Mouse (Mus musculus): ENCODE data around the gene Xcl1. TPM values are rescaled to one million over a fixed set of nuclear protein-coding genes. Genes with fewer than 3 reads are reported as not detected.

Gene Xcl1
- polyA plus RNA-seq, 1 experiment from 2014 or later = not detected

DNA sequence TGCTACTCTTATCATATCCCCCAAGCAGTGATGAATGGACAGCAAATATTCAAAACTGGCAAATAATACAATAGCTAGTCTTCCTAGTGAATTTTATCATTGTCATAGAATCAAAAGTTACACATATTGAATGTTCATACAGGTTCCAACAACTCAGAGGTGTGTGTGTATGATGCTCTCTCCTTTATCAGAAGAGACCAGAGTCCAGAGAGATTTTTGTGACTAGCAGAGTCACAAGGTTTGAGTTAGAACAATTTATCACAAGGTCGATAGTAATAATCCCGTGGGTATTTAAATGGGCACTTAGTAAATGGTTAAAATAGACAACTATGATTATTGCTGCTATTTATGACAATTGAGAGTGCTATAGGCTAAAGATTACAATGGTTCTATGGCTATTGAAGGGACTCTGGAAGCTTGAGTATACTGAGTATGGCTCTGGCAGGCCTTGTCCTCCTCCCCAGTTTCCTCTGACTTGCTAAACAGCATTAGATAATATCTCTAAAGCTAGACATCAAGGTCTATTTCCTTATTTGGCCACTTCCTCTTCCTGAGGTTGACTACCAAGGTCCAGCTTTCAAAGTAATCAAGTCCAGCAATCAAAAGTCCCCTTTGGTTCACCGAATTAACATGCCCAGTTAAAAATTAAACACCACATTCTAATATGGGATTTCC is 21.5 kb upstream of the Xcl1 start:
- H3K9me3 ChIP-seq (replicated peaks) = no peaks in the 10 kb centered on the region
- WGBS = 83% methylated on average over 3 of the region's 3 CpGs
- H3K36me3 ChIP-seq = no peaks in the 10 kb centered on the region
- no peak overlapping the region for H3K9ac ChIP-seq
- H3K4me3 ChIP-seq (replicated peaks) = no peak overlapping the region
- no peaks in the 10 kb centered on the region for H3K4me1 ChIP-seq
- H3K27me3 ChIP-seq = no peaks in the 10 kb centered on the region
- ATAC-seq (replicated peaks; ENCODE audit: low FRiP score) = no peak
- H3K27ac ChIP-seq = no peak overlapping the region
- no peak overlapping the region for H3K4me2 ChIP-seq

DNA sequence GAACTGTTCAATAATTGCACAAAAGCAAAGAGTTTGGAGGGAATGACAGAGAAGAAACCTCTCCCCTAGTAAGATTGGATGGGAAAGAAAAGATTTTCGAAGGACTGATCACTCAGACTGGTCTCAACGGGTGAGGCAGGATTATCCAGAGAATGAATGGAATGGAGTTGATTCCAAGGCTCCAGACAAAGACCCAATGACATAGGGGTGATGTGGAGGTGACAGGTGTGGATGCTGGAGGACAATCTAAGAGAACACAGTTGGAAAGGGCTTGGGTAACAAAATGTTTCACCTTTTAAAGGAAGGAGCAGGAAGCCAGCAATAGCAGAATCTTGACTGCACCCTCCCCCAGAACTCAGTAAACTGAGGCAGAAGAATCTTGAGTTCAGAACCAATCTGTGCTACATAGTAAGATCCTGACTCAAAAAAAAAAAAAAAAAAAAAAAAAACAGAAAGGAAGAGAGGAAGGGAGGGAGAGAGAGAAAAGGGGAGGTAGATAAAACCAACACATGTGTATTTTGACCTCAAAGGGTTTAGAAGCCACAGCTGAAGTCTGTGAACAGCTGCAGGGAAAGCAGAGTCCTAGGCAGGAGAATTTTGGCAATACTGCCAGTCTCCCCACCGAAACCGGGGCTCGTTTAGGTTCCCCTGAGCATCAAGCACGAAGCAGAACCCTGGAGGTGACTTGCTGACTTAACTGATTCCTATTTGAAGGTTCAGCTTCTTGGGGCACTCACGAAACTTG is 20.3 kb upstream of the Xcl1 start:
- Histone ChIP-seq H3K9me3 (replicated peaks) (no peaks in the 10 kb centered on the region), H3K36me3 (no peaks in the 10 kb centered on the region), H3K9ac (no peak overlapping the region), H3K27ac (no peak overlapping the region), H3K27me3 (no peaks in the 10 kb centered on the region), H3K4me3 (replicated peaks) (no peak overlapping the region), H3K4me2 (no peak overlapping the region), H3K4me1 (no peaks in the 10 kb centered on the region)
- 68% methylated on average over 7 of the region's 7 CpGs for WGBS
- ATAC-seq (replicated peaks; ENCODE audit: low FRiP score) = no peak

DNA sequence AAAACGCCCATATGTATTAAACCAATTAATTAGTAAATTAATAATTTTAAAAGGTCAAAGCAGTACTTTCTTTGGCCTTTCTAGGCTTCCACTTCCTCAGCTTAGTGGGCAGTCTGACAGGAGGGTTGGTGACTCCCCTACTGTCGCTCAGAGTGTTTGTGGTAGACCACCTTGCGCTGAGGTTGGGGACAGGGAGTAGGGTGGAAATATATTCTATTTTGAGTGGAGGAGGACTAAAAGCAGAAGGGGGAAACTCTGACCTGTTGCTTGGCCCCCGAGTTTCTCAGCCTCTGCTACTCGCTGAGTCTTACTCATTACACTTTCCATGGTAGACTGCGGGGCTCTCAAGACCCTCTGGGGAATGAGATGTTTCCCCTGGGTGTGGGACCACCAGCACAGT is 18.2 kb upstream of the Xcl1 start:
- H3K4me1 ChIP-seq = no peaks in the 10 kb centered on the region

DNA sequence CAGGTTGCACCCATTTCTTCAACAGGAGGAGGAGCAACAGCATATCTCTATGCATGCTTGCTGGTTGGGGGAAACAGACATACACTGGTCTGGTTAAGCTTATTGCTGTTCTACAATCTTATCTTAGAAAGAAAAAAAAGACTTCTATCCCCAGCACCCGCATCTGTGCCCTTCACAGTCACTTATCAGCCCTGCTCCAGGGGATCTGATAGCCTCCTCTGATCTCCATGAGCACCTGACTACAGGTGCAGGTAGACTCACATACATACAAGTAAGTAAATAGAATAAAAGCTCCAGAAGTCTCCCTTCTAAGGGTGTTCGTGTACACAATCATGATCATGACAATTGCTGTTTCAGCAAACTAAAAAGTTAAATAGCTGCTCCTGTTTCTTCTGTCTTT is 733 bp upstream of the Xcl1 start:
- Histone ChIP-seq H3K9ac (no peak overlapping the region), H3K4me1 (no peaks in the 10 kb centered on the region), H3K36me3 (no peaks in the 10 kb centered on the region), H3K9me3 (replicated peaks) (no peaks in the 10 kb centered on the region), H3K27me3 (no peaks in the 10 kb centered on the region), H3K4me3 (replicated peaks) (no peak overlapping the region), H3K4me2 (no peak overlapping the region), H3K27ac (no peak overlapping the region)
- no peak for ATAC-seq (replicated peaks; ENCODE audit: low FRiP score)
- WGBS = 71% methylated on average over 2 of the region's 2 CpGs

More for the DNA sequence above, 18.2 kb upstream of the Xcl1 start:
- H3K9ac ChIP-seq = no peak overlapping the region
- H3K27ac ChIP-seq = no peak overlapping the region
- no peak overlapping the region for H3K4me2 ChIP-seq
- no peaks in the 10 kb centered on the region for H3K9me3 ChIP-seq (replicated peaks)
- no peak for ATAC-seq (replicated peaks; ENCODE audit: low FRiP score)
- WGBS = 88% methylated on average over 6 of the region's 6 CpGs
- no peaks in the 10 kb centered on the region for H3K27me3 ChIP-seq
- H3K36me3 ChIP-seq = no peaks in the 10 kb centered on the region
- H3K4me3 ChIP-seq (replicated peaks) = no peak overlapping the region

DNA sequence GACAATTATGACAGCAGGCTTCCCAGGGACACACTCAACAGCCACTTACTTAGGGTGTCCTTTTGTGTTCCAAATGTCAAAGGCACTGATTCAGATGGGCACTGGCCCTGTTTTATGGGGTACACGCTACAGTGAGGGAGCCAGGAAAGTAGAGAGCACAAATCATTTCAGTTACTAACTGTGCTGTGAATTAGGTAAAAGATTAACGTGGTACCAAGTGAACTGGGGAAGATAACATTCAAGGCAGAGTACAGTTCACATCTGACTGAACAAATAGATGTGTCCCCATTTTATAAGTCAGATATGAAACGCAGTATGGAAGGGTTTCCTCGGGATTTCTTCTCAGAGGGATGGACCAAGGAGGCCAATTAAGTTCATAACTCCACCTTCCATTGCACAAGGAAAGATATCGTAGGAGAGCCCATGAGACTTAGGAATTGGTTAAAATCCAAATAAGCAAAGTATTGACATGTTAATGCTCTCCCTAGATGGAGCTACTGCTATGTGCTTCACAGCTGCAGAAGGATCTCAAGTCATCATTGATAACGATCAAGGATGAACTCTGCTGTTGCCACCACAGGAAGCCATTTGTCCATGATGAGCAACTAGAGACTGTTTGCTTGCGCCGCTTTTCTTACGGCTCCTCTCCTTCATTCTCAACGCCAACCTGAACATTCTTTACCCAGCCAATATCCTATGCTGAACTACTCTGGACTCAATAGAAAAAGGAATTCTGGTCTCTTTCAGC is 1.7 kb downstream of the Xcl1 start:
- WGBS = 81% methylated on average over 10 of the region's 10 CpGs
- Histone ChIP-seq H3K27me3 (no peaks in the 10 kb centered on the region), H3K4me2 (no peak overlapping the region), H3K27ac (no peak overlapping the region), H3K9me3 (replicated peaks) (no peaks in the 10 kb centered on the region), H3K4me3 (replicated peaks) (no peak overlapping the region), H3K36me3 (no peaks in the 10 kb centered on the region), H3K4me1 (no peaks in the 10 kb centered on the region), H3K9ac (no peak overlapping the region)
- no peak for ATAC-seq (replicated peaks; ENCODE audit: low FRiP score)

DNA sequence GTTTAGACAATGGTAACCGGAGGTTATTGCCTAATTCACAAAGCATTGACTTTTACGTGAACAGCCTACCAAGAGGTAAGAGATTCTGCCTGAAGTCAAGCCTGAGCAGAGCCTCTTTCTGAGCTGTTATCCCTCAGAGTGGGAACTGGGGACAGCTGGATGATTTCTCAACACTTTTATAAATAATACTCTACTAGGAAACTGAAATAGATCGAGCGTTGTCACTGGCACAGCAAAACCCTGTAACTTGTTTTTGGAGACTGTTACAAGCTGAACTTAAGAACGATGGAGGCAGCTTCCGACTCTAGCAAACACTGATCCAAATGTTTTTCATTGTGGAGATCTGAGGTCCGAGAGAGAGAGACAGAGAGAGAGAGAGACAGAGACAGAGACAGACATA is 4.2 kb downstream of the Xcl1 start:
- Histone ChIP-seq H3K36me3 (no peaks in the 10 kb centered on the region), H3K9me3 (replicated peaks) (no peaks in the 10 kb centered on the region), H3K27me3 (no peaks in the 10 kb centered on the region), H3K4me2 (no peak overlapping the region), H3K4me1 (no peaks in the 10 kb centered on the region), H3K9ac (no peak overlapping the region), H3K4me3 (replicated peaks) (no peak overlapping the region), H3K27ac (no peak overlapping the region)
- ATAC-seq (replicated peaks; ENCODE audit: low FRiP score) = no peak
- WGBS = 82% methylated on average over 7 of the region's 7 CpGs

DNA sequence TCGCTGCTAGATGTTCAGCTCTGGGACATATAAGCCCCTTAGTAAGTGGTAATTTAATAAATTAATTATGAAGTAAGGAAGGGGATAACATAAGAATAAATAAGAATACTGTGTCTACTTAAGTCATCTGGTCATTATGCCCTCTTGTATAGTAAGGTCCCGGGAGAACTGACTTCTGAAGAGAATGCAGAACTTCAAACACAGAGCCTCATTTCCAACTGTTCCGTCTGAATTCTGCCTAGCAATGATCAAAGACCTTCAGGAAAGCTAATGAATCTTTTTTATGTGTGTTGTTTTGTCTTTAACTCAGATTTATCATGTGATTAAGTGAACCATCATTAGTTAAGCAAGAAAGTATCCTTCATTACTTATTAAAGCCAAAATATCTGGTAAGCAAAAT is 5.3 kb downstream of the Xcl1 start:
- no peaks in the 10 kb centered on the region for H3K27me3 ChIP-seq
- WGBS = 41% methylated on average over 3 of the region's 3 CpGs

DNA sequence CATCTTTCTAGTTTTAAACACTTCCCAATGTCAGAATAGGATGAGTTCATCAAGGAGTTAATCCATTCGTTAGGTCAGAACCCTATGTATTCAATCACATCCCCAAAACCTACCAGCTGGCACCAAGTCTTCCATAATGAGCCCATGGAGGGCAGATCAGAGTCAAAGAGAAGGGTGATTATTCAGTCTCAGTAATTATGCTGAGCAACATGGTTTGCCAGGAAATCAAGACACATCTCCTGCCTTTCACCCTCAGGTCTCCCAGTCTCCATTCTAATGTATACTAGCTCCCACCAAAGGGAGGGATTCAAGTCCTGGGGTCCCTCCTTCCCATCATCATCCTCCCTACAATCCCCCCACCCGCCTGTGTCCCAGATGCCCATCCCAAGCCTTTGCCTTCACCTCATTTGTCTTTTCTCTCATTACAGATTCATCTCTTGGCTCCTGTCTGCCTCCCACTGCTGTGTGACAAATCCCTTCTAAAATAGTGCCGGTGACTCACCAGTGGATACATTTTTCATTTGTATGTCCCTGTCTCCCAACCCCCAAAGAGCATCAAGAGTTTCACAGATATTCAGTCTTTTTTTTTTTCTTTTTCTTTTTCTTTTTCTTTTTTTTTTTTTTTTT is 8.7 kb downstream of the Xcl1 start:
- Histone ChIP-seq H3K4me1 (no peaks in the 10 kb centered on the region), H3K4me3 (replicated peaks) (no peak overlapping the region), H3K4me2 (no peak overlapping the region), H3K27me3 (no peaks in the 10 kb centered on the region), H3K36me3 (no peaks in the 10 kb centered on the region), H3K27ac (no peak overlapping the region), H3K9me3 (replicated peaks) (no peaks in the 10 kb centered on the region), H3K9ac (no peak overlapping the region)
- no peak for ATAC-seq (replicated peaks; ENCODE audit: low FRiP score)
- WGBS = 81% methylated on average over 3 of the region's 3 CpGs

More for the DNA sequence above, 5.3 kb downstream of the Xcl1 start:
- Histone ChIP-seq H3K9me3 (replicated peaks) (no peaks in the 10 kb centered on the region), H3K36me3 (no peaks in the 10 kb centered on the region), H3K27ac (no peak overlapping the region), H3K9ac (no peak overlapping the region), H3K4me2 (no peak overlapping the region), H3K4me1 (no peaks in the 10 kb centered on the region), H3K4me3 (replicated peaks) (no peak overlapping the region)
- ATAC-seq (replicated peaks; ENCODE audit: low FRiP score) = no peak

DNA sequence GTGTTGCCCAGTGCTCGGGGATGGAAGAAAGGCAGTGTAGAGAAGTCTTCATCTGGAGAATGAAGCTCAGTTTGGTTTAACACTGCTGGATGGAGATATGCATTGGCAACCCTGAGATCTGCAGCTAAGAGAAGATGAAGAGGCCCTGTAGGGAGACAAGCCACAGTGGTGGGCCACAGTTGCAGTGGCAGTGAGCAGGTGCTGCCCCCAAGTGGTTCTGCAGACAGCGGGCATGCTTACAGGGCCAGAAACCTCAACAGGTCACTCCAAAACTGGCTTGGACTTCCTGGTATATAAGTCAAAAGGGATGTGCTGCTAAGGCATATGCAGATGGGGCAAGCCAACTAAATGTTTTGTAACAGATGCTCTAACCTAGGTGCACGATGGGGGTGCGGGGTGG is 30.3 kb downstream of the Xcl1 start:
- ATAC-seq (replicated peaks; ENCODE audit: low FRiP score) = 0 out of 2 replicates have a peak, but pooled peaks have one; percentile 74
- no peak overlapping the region for H3K4me2 ChIP-seq
- no peaks in the 10 kb centered on the region for H3K27me3 ChIP-seq
- H3K4me3 ChIP-seq (replicated peaks) = no peak overlapping the region
- H3K36me3 ChIP-seq = no peaks in the 10 kb centered on the region
- no peak overlapping the region for H3K9ac ChIP-seq
- 53% methylated on average over 4 of the region's 4 CpGs for WGBS
- no peaks in the 10 kb centered on the region for H3K9me3 ChIP-seq (replicated peaks)
- no peak overlapping the region for H3K27ac ChIP-seq
- H3K4me1 ChIP-seq = no peaks in the 10 kb centered on the region

DNA sequence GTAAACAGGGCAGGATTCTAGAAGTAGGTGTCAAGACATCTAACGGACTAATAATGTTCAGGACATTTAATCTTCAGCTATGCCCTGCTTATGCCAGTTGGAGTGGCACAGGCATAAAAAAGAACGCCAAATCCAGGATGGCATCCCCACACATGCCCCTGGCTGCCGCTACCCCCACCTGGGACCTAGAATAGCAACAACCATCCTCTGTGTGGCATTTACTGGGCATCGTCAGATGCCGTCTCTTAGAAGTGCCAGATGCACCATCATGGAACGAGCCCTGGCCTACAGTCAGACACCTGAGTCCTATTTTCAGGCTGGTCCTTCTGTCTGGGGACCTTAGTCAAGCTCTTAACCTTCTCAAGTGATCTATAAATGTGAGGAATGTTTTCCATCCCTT is 34.6 kb downstream of the Xcl1 start:
- H3K4me3 ChIP-seq (replicated peaks) = no peak overlapping the region
- no peak overlapping the region for H3K9ac ChIP-seq
- H3K4me2 ChIP-seq = no peak overlapping the region
- no peaks in the 10 kb centered on the region for H3K9me3 ChIP-seq (replicated peaks)
- no peak overlapping the region for H3K27ac ChIP-seq
- no peak for ATAC-seq (replicated peaks; ENCODE audit: low FRiP score)
- H3K36me3 ChIP-seq = no peaks in the 10 kb centered on the region
- 73% methylated on average over 6 of the region's 6 CpGs for WGBS
- H3K4me1 ChIP-seq = peaks cover 25% of the 10 kb centered on the region
- no peaks in the 10 kb centered on the region for H3K27me3 ChIP-seq

DNA sequence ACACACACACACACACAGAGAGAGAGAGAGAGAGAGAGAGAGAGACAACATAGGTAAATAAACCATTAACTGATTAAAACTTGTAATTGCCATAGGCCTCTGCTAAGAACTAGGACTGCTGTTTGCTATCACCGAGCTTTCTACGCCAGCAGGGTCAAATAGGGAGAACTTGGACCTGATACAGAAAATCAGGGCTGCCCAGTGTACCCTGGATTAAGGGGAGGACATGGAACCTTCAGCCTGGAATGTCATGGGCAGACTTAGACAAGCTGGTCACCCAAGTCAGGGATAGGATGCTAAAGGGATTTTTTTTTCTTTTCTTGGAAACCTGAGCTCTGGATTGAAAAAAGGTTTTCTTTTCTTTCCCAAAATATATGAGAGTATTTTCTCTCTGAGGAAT is 35.1 kb downstream of the Xcl1 start:
- no peaks in the 10 kb centered on the region for H3K36me3 ChIP-seq
- H3K9ac ChIP-seq = no peak overlapping the region
- ATAC-seq (replicated peaks; ENCODE audit: low FRiP score) = no peak
- H3K4me2 ChIP-seq = no peak overlapping the region
- no peak overlapping the region; the same call in 1 of the 2 replicates for H3K27ac ChIP-seq
- WGBS = 76% methylated on average over 2 of the region's 2 CpGs
- H3K4me1 ChIP-seq = peaks cover 25% of the 10 kb centered on the region
- no peaks in the 10 kb centered on the region for H3K9me3 ChIP-seq (replicated peaks)
- no peaks in the 10 kb centered on the region for H3K27me3 ChIP-seq
- H3K4me3 ChIP-seq (replicated peaks) = no peak overlapping the region

DNA sequence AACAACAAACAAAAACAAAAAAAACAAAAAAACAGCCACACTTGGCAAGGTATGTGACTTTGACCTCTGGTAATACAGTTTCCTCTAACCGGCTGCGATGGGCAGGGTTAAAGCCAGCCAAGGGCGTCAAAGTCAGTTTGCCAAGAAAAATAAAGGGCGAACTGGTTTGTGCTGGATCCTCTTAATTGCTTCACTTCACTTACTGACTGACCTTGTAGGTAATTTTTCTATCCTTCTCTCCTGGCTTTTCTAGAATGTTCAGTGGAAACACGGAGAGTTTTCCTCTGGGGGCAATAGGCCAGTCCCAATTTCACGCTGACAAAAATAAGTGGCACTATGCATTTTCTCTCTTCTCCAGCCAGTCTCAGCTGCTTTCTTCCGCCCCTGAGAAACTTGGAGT is 35.8 kb downstream of the Xcl1 start:
- H3K4me1 ChIP-seq = peaks cover 25% of the 10 kb centered on the region
- WGBS = 16% methylated on average over 7 of the region's 7 CpGs
- peak overlapping the region; percentile 59 for H3K4me3 ChIP-seq (replicated peaks)
- peak overlapping the region; percentile 94 for H3K4me2 ChIP-seq
- H3K36me3 ChIP-seq = no peaks in the 10 kb centered on the region
- no peaks in the 10 kb centered on the region for H3K27me3 ChIP-seq
- H3K9ac ChIP-seq = peak overlapping the region; percentile 63
- no peaks in the 10 kb centered on the region for H3K9me3 ChIP-seq (replicated peaks)
- no peak for ATAC-seq (replicated peaks; ENCODE audit: low FRiP score)
- H3K27ac ChIP-seq = peak overlapping the region; percentile 76

Data from kidney, embryonic 15.5 days (tissue).